Mouse (Mus musculus) thymus, postnatal 0 days (tissue): ENCODE results near the gene Zc3hc1. TPM values are rescaled to one million over a fixed set of nuclear protein-coding genes. Genes with fewer than 3 reads are reported as not detected.

ENCODE experiments used
- DNase-seq: peaks from one replicate; pipeline ENCODE4 v3.0.0-alpha.2; 2015; ENCODE audit warnings: low spot score
- polyA plus RNA-seq: library from polyadenylated mRNA; unstranded; fragments of >200 nt; fragmentation: Nextera tagmentation; extraction: Ambion mirVana; gene quantifications from 2 replicates; pipeline ENCODE4 v1.2.1, GENCODE M21; 2015

Zc3hc1 gene
- polyA plus RNA-seq, 1 experiment from 2014 or later, result 48.8 TPM

DNA sequence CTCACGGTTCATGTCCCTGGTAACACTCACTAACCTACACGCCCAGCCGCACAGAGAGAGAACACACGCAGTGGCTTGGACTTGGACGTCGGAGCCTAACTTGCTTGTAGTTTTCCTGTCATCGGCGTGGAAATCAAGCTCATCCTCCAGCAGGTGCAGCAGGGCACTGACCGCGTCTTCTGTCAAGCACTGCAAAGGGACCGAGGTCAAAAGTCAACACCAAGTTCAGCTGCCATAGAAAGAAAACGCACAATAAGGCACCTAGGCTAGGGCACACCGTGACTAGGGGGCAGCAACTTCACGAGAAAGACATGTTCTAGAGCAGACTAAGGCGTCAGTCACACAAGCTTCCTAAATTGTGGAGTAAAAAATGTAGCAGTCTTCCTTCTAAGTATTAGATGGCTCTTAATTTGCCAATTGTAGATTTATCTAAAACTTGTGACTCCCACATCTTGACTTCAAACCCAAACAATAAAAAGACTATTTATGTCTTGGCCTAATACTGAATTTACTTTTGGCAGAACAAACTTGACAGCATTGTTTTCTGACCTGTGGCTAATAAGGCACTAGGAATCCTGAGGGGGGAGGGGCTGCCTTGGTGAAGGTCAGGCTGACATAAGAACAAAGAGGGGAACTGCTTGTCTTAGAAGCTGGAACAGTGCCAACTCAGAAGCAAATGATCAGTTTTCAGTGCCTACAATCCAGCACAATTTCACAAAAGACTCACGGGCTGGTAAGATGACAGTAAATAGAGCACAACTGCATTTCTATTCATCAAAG is 15.9 kb downstream of the Zc3hc1 start:
- no peak for DNase-seq

DNA sequence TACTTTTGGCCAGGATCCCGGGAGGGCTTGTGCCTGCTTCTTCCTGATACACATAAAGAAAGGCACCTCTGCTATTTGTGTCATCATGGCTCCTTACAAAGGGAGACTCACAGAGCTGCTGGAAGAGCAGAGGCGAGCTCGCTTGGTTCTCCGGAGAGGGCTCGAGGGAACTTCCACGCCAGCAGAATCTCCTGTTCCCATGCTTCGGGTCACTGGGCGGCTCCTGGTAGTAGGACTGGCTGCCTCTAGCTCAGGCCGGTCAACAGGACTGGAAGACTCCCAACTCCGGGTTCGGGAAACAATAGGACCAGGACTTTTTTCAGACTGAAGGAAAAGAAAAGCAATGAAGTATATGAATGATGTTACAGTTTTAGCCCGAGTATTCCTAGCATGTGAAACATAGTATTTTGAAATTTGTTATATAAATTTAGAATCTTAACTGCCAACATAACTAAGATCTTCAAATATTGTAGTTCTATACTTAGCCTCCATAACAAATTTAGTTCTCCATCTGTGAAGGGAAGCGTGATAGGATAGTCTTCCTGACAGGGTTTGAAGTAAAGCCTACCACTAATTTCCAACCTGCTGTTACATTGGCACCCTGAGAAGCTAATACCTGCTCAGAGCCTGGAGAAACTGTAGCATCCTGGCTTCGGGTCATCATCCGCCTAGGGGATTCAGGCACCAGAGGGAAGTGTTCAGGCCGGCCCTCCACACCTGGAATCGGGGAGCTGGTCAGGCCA is 18.0 kb downstream of the Zc3hc1 start:
- DNase-seq, result no peak

DNA sequence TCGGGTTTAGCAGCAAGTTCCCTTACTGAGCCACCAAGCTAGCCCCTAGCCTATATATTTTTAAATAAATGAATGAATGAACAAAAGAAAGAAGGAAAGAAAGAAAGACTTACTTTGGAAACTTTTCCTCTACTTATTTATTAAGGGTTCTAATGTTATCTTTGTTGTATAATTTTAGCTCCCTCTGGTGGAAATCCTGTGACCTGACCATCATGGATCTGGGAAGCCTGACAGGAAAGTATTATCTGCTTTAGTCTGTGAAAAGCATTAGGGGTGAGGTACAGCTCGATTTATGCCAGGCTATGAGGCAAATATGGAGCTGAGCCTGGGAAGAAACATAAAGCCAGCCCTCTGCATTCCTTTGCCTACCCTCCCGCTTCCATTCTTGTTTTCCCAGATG is 21.5 kb downstream of the Zc3hc1 start:
- DNase-seq, result no peak

DNA sequence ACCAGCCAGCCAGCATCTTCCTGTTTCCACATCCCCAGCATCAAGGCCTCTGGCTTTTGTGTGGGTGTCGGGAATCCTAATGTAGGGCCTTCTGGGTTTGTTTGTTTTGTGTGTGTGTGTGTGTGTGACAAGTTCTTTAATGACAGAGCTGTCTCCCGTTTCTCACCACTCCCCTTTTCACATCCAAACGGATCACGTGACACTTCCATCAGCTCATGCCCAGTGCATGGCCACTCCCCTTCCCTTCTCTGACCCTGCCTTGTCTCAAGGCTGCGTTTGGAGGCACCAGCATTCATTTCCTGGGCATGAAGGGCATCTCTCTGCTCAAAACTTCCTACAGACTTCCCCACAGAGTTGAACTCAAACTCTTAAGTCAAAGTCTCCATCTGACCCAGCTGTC is 27.0 kb downstream of the Zc3hc1 start:
- DNase-seq, result no peak

DNA sequence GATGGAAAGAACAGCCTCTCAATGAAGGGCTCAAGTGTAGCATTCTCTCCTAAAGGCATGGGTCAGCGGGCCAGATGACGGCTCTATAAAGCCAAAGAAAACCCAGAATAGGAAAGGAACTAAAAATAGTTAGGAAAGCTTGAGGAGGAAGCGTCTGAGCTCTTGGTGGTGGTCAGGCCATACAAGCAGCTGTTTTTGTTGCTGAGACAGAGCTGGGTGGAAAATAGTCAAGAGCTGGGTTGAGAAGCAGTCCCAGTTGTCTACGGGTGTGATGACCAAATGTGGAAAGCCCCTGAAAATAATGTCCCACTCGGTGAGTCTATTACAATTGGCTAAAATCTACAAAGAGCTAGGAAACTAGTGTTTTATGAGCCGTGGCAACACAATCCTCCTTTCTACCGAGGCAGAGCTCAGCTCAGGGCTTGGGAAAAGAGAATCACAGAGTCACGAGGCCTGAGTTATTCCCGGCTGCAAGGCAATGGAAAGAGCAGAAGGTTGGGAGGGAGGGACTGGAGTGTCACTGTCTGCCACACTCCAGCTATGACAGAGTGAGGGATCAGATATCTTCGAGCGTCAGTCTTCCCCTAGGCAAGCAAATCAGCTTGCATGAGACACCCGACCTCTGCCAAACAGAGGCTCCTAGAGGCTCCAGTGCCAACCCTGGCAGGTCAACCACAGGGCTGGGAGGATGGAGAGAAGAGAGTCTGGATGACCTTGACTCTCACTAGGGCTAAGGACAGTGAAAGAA is 30.9 kb downstream of the Zc3hc1 start:
- DNase-seq, result no peak

DNA sequence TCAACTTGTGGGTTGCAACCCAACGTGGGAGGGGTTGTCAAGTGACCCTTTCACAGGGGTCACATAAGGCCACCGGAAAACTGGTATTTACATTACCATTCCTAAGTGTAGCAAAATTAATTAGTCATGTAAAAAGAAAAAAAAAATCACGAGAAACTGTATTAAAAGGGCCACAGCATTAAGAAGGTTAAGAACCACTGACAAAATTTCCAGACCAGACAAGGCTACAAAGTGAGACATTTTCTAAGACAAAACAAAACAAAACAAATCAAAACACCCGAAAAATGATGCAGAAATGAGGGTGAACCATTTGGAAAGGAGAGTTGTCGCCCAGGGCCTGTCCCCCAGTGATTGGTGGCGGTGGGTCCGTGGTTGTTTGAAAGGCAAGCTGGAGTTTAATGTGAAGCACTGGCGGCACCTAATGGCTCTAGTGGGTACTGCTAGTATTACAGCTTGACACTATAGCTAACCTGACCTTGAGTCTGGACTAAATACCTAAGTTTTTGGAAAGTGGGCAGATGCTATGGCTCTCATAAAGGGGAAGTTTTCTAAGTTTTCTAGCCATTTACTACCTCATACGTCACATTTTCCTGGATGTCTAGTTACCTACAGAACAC is 33.2 kb downstream of the Zc3hc1 start:
- peak; percentile 87 for DNase-seq

DNA sequence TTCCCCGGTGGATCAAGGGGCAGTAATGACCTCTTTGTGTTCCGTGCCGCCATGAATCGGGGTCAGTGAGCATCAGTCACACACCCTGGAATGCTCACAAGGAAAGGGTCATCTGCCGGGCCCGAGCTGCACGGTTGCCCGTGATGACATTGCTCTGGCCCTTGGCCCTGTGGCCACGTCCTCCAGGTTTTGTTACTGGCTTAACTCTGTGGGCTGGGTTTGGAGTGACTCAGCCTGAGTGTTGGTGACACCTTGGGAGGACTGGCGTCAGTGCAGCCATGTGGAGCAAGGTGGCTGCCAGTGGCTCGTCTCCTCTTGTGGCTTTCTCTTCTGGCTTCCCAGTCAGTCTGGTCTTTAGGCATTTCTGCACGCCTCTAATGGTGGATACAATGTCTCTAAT is 34.1 kb downstream of the Zc3hc1 start:
- no peak for DNase-seq

DNA sequence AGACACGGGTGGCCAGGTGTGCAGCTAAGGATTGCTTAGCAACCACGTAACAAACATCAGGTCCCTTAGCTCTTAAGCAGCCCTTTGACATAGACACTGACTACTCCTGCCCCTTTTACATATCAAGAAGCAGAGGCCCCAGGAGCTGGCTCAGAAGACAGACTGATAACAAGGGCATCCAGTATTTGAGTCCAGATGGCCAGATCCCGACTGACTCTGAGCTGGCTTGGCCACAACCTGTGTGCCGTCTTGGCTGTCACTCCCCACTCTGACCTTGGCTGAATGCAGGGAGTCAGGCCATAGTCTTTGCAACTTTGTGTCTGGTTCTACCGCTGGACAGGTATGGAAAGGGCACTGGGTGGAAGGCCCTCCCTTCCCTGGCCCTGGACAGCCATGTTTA is 34.7 kb downstream of the Zc3hc1 start:
- no peak for DNase-seq

DNA sequence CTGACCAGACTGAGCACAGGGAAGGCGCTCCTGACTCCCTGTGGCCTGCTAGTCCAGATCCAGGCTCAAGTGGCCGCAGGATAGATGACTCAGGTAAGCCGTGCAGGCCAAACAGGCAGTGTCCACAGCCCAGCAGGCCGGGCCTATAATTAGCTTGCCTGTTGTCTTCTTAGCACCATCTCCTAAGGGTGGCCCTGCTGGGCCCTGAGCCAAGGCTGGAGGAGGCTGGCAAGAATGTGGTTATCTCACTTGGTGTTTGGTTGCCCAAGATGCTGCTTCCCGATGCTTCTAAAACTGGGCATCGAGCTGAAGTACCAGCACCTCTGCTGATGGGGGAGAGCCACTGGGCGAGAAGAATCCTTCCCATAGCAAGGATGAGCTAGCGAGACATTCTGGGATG is 35.1 kb downstream of the Zc3hc1 start:
- no peak for DNase-seq

DNA sequence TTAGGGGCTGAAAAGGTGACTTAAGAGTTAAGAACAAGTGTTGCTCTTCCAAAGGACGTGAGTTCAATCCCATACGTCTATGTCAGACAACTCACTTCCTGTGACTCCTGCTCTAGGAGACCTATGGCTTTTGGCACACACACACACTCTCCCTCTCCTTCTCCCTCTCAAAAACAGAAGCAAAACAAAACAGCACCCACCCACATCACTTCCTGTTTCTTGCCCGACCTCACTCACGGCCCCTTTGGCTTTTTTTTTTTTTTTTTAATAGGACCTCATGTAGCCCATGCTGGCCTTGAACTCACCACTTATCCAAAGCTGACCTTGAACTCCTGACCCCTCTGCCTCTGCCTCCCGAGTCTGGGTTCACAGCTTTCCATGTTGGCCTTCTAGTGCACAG is 36.1 kb downstream of the Zc3hc1 start:
- peak; percentile 25 for DNase-seq

DNA sequence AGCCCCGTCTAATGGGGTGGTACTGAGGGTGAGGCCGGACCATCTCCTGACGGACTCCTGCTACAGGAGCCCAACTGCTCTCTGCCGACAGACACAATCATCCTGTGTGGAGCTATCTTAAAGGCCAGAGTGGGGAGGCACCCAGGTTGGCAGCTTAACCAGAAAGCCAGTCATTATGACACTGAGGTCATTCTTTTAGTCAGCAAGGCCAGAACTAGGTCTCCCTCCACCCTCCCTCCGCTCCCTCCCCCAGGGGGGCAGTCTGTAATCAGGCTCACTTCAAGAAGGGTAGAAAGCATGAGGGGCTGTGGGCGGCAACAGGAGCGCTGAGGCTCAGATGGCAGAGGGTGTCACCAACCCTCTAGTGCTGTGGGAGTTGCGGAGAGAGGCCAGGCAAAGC is 37.2 kb downstream of the Zc3hc1 start:
- no peak for DNase-seq

DNA sequence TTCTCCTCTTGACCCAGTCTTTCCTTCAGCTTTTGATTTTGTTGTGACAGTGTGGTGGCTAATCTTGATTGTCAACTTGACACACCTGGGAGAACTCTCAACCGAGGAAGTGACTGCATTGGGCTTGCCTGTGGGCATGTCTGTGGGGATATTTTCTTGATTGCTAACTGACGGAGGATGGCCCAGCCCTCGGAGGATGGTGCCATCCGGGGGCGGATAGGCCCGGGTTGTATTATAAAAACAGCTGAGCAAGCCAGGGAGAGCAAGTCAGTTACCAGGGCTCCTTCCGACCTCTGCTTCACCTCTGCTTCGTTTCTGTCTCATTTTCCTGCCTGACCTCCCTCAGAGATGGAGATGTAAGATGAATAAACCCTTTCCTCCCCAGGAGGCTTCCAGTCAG is 38.1 kb downstream of the Zc3hc1 start:
- no peak for DNase-seq

DNA sequence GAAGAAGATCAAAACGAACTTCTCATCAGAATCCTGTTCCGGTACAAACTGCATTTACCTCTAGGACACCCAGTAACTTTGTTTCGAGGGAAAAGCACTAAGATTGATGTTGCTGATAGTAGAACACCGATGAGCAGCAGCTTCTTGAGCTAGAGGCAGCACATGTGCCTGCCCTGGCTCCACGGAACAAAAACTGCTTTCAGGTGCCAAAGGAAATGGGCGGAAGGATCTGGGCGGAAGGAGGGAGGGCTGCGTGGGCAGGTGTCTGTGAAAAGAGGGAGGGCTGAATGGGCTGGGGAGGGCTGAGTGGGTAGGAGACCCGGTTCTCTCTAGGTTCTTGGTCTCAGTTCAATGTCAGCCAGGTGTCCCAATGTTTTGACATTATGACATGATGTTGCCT is 39.5 kb downstream of the Zc3hc1 start:
- peak; percentile 69 for DNase-seq

DNA sequence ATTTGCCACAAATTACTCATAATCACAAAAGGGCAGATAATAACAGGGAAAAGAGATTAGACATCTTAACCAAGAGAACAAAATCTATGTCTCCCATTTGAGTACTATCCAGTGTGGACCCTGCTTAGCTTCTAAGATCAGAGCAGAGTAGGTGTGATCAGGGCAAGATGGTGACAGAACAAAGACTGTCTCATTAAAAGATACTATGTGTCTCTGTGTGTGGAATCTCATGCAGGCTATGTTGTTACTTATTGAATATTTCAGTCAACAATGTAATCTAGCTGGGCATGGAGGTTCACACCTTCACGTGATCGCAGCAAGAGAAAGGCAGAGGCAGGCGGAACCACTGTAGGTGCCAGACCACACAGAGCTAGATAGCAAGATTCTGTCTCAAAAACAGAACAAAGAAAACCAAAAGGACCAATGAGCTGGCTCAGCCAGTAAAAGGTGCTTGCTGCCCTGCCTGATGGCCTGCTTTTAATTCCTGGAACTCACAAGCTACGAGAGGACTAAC is 43.5 kb downstream of the Zc3hc1 start:
- no peak for DNase-seq

DNA sequence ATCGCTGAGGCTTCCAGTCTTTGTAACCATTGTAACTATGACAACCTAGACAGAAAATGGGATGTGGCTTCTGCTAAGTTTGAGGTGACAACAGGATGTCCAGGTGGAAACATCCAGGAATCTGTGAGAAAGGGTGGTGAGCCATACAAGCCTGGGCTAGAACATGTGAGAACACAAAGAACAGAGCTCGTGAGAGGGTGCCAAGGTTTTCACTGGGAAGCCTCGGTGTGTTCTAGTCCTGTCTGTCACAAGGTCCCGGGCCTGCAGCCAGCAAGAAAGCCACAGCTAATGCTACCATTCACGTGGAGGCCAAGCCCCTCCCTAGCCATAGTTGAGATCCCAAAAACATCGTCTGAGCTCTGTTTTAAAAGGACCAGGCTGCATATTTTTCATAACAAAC is 44.1 kb downstream of the Zc3hc1 start:
- no peak for DNase-seq

DNA sequence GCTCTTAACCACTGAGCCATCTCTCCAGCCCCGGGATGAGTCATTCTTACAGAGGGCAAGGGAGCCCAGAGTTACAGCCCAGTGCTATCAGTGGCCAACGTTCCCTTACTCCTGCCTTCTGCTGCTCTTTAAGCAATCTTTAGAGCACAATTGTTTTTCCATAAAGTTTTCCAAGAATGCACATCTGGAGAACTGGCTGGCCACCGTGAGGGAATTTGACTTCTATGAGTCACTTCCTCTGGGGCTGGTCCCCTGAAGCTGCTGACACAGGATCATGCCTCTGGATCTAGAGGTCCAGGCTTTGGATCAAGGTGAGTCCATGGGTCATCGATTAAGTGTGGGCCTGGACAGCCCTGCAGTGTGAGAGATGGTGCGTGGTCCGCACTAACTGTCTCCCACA is 46.8 kb downstream of the Zc3hc1 start:
- no peak for DNase-seq

DNA sequence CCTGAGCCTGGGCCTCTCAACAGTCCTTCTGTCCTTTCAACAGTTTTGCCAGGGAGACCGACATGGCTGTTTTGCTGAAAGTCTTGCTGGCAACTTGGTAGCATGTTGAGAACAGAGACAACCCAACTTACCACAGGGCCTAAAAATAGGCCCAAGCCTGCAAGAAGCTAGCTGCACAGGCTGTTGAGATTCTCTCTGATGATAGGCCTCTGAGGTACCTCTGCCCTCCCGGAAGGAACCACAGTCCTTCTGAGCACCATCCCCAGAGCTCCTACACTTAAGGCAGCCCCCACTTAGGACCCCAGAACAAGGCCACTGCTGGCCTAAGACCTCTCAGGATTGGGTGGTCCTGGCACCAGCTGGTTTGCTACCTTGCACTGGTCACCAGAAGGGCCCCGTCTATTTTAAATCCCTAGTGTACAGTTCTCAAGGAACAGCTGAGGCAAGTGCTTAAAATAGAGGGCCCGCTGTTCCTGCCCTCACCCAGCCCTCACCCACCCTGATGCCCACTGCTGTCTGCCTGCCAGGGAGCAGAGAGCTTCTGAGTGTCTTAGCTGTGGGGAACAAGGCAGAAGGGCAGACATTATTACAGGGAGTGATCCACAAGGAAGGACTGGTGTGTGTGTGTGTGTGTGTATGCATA is 50.5 kb downstream of the Zc3hc1 start:
- DNase-seq, result peak; percentile 84

DNA sequence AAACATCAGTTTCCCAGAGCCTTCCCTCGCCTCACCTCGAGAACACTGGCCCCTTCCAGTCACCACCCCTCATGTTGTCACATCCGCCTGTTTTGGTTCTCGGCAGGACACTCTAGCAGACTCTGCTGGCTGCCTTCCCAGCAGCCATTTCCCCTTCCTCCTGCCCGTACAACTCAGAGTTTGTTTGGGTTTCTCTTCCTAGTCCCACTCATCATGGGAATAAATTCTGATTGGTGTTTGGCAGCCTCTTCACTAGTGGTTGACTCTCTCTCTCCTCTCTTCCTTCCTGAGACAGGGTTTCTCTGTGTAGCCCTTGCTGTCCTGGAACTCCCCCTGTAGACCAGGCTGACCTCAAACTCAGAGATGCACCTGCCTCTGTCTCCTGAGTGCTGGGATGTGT is 53.9 kb downstream of the Zc3hc1 start:
- peak; percentile 61 for DNase-seq

DNA sequence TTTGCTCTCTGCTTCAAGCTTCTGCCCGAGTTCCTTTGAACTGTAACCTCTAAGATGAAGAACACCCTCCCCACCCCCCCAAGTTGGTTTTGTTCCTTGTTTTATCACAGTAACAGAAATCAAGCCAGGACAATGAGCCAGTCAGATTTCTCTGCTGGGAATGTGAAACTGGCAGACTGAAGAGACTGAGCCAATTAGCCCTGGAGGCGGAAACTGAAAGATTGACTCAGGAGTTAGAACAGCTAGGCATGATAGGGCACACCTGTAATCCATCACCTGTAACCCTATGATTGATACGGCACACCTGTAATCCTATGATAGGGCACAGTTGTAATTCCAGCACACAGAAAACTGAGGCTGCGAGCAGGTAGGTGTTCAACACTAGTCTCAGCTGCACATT is 58.6 kb downstream of the Zc3hc1 start:
- no peak for DNase-seq

DNA sequence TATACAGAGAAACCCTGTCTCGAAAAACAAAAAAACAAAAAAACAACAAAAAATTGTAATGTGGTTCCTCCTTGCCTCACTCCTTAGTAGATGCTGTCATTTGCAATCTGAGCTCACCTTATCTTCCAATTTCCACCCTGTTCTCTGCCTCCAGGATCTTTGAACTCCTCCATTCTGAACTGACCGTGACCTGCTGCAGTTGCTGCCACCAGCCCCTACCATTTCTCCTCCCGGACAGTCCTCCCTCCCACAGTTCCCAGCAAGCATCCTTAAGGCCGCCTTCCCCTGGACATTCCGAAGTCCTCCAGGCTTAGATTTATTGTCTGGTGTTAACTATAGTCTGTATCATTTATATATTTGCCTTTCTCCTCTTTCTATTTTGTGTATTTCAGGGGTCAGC is 60.1 kb downstream of the Zc3hc1 start:
- no peak for DNase-seq

DNA sequence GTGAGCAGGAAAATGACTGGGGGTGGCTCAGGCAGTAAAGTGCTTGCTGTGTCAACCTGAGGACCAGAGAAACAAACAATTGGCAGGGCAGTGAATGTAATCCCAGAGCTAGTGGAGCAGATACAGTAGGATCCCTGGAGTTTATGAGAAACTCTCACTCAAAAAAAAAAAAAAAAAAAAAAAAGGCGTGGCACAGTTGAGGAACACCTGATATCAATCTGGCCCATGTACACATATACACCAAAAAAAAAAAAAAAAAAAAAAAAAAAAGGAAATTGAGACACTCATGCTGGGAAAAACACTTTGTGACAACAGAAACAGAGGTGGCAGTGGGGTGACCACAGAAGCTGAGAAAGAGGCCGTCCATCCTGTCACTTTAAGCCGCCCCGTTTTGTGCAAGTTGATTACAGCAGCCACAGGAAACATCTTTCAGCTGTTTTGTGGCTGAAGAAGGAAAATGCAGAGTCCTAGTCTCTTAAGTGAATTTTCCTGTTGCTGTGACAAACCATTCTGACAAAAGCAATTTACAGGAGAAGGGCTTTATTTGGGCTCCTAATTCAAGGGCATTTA is 64.8 kb downstream of the Zc3hc1 start:
- DNase-seq, result peak; percentile 30
